Mouse (Mus musculus) brain, embryonic 14.5 days (tissue): ENCODE measurements around the gene Cdkn2d. TPM values are rescaled to one million over a fixed set of nuclear protein-coding genes. Genes with fewer than 3 reads are reported as not detected.

Source experiments
- DNase-seq: peaks from one replicate; pipeline ENCODE4 v3.0.0-alpha.2; 2011; ENCODE audit warnings: low read depth
- CTCF ChIP-seq: fragments of 200-500 bp; IDR thresholded peaks from 2 replicates; pipeline ENCODE4 v1.5.1; 2012; ENCODE audit warnings: inconsistent platforms, mild to moderate bottlenecking, moderate library complexity, borderline replicate concordance; ENCODE audit not compliant: insufficient read depth, insufficient read length; ENCODE audit errors: extremely low read depth
- POLR2A ChIP-seq: fragments of 200-500 bp; IDR thresholded peaks from 2 replicates; pipeline ENCODE4 v1.6.1; 2012; ENCODE audit warnings: mild to moderate bottlenecking, inconsistent platforms, borderline replicate concordance; ENCODE audit not compliant: poor library complexity, insufficient read depth, insufficient read length, severe bottlenecking; ENCODE audit errors: extremely low read depth
- polyA plus RNA-seq: library from polyadenylated mRNA; depleted of rRNA; stranded (reverse); fragments of >200 nt; gene quantifications from 2 replicates; pipeline ENCODE4 v1.2.3, GENCODE M21; 2012; rRNA removed

Cdkn2d gene
- 70.4 and 84.9 TPM in 2 replicates for polyA plus RNA-seq

DNA sequence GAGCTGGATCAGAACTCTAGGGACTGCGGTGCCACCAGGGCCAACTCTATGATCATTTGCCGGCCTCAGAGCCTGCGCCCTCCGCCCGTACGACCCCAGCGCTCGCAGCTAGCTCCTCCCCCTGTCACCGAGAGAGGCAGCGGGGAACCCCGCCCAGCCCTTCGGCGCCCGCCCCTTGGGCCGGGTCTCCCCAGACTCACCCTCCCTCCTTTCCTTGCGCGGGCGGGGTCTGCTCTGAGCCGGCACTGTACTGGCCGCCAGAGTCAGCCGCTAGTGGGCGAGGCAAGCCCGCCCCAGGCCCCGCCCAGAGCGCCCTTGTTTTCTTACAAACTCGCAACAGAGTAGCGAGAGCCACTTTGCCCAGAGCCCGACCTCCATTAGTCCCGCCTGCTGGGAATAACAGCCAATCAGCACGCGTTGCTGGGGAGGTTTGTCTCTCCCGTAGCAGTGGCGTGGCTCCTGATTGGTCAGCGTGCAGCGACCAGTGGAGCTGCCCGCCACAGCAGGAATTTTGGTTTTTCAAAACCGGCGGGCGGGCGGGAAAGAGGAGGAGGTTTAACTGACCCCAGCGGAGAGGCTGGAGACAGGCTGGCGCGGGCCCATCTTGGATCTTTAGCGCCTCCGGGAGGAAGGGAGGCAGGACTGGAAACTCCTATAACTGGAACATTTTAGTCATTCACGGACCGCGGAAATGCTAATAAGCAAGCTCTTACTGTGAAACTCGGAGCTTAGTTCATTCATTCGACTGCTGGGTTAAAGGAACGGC is at the start of gene Cdkn2d:
Cdkn2d (minus strand) TSS at position 386 of the 766 bp plus-strand sequence.
- TF ChIP-seq CTCF, result peak; percentile 30; the same call in 1 of the 2 replicates
- TF ChIP-seq POLR2A, result peak; percentile 71; the same call in 1 of the 2 replicates
- DNase-seq, result peak; percentile 100

DNA sequence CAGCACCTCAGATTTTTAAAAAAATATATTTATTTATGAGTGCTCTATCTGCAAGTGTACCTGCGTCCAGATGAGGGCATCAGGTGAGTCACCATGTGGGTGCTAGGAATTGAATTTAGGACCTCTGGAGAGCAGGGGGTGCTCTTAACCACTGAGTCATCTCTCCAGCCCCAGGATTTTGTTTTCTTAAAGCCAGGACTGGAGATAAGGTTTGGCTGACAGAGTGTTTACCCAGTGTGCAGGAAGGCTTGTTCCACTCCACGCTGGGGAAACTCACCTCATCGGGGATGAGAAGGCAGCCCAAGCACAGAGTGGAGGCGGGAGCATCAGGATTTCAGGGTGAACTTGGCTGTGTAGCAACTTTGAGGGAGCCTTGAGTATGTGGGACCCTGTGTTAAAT is 49.2 kb upstream of the Cdkn2d start:
- DNase-seq, result no peak
- TF ChIP-seq POLR2A (no peak), CTCF (no peak)

DNA sequence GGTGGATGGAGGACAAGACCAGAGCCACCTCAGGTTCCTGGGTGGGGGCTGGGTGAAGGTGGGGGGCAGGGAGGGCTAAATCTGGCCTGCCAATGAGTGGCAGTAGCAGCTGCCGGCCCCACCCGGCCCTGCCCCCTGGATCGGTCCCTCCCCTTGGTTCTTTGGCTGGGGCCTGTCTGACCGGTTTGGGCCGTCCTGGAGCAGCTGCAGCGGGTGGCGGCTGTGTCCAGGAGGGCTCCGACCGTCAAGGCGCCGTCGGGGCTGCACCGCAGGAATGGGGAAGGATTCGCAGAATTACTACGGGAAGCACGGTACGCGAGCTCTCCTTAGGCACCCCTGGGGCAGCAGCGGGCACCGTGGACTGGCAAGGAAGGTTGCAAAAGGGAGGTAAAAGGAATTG is 46.4 kb upstream of the Cdkn2d start:
- DNase-seq, result no peak
- no peak for TF ChIP-seq POLR2A
- no peak for TF ChIP-seq CTCF

DNA sequence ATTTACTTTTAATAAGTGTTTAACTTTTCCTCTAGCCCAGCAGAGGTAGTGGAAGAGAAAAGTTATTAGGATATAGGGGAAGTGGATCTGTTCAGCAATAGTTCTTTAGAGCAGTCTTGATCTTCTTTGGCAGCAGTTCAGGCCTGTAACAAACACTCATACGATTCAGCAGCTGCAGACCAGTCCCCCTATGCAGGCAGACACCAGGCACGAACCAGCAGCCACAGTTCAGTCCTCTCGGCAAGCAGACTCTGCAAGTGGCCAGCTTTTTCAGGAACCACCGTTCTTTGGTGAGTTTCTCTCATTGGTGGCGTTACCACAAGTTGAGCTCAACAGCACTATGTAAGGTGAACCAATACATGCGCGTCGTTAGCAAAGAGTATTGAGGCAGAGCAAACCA is 45.3 kb upstream of the Cdkn2d start:
- TF ChIP-seq CTCF (no peak), POLR2A (no peak)
- DNase-seq, result no peak

DNA sequence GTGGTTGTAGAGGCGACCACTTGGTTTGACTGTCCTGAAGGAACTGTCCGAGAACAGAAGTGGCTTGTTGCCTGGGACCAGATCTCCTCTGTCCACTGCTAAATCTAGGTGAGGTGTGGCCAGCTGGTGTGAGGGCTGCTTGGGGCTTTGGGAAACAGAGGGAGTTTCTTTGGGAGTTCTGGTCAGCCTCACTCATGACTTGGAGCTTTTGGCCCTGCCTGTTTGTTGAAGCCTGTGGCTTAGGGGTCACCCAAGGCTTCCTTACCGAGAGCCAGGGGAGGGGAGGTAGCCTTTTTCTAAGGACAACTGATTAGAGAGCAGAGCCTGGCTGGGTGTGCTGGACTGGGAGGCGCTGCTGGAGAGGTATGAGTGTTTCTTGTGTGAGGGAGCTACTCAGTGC is 44.2 kb upstream of the Cdkn2d start:
- no peak for DNase-seq
- TF ChIP-seq POLR2A, result no peak
- TF ChIP-seq CTCF, result no peak

DNA sequence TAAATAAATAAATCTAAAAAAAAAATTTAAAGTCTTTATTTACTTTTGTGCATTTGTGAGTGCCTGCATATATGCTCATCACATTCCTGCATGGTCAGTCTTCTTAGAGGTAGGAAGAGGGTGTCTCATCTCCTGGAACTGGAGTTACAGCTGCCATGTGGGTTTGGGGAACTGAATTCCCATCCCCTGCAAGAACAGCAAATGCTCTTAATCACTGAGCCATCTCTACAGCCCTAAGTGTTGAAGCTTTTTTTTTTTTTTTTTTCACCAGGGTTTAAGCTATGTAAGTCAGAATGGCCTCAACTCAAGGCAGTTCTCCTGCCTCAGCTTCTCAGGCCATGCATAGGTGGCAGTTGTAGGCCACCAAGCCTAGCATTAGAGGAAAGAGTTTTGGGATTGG is 43.5 kb upstream of the Cdkn2d start:
- no peak for DNase-seq
- no peak for TF ChIP-seq POLR2A
- TF ChIP-seq CTCF, result no peak

DNA sequence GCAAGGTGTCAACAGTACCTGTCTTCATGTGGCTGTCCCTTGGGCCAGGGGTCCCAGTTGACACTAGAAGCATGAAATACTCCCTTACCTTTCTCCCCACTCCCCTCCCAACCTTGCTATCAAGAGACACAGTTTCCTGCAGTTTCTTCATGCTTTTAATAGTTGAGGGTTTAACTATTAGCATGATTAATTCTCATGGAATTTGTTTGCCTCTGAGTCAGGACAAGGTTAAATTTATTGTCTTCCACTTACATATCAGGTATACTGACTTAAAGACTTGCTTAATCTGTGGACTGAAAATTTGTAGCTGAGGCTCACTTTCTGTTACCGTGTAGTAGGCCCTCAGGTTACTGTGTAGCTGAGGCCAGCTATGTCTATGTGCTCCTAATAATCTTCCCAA is 42.3 kb upstream of the Cdkn2d start:
- TF ChIP-seq POLR2A, result no peak
- no peak for TF ChIP-seq CTCF
- DNase-seq, result no peak

DNA sequence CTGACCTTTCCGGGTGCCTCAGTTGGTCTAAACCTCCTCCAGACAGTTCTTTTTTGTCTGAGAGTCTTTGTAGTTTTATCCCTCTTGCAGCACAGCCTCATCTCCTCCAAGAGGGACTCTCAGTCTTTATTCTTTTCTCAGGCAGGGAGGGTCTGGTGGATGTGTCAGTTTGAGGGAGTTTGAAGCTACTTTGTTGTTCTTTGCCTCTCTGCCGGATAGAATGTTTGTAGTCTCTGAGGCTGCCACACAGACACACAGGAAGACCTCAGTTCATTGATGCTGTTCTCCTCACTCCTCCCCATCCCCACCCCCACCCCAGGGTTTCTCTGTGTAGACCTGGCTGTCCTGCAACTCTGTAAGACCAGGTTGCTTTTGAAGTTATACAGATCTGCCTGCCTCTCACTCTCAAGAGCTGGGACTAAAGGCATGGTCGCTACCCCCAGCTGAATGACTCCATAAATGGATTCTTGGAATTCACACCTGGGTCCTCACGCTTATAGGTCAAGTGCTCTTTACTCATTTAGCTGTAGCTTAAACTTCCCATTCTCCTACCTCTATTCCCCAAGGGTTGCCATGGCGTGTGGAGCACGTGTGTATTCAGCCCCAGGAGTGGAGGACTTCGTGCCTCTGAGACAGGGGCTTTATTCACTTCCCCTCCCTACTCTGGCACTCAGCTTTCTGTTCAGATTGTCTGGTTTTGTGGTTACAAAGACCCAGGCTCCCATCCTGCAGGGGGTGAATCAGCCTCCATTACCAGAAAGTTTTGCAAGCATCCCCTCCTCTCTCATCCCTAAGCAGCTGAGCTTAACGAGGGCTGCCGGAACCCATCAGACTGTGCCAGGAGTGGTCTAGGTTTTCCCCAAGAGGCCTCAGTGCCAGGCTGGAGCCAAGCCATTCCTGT is 41.2 kb upstream of the Cdkn2d start:
- peak; percentile 50 for DNase-seq
- no peak for TF ChIP-seq POLR2A
- TF ChIP-seq CTCF, result no peak

DNA sequence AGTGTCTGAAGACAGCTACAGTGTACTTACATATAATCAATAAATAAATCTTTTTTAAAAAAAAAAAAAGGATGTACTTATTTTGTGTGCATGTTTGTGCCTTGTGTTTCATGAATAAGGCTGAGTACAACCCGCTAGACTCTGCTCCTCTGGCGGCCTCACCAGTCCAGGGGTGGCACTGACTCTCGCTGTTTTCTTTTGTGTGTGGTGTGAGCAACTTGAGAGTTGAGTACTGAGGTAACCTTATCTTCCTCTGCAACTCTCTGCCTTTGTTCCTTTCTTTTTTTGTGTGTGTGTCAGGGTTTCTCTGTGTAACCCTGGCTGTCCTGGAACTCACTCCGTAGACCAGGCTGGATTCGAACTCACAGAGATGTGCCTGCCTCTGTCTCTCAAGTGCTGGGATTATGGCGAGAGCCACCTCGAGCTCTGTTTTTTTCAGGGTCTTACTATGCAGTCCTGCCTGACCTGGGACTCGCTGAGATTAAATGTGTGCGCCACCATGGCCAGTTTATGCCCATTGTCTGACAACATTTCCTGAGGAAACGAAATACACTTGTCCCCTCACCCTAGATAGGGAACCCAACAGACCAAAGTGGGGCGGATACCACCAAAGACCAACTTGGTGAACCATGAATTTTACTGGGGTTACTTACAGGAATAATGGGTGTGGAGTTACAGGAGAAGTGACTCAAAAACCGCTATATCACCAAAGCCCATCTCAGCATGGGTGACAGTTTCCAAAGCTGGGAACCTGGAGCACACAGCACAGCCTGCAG is 40.3 kb upstream of the Cdkn2d start:
- TF ChIP-seq POLR2A (no peak), CTCF (no peak)
- DNase-seq, result no peak

DNA sequence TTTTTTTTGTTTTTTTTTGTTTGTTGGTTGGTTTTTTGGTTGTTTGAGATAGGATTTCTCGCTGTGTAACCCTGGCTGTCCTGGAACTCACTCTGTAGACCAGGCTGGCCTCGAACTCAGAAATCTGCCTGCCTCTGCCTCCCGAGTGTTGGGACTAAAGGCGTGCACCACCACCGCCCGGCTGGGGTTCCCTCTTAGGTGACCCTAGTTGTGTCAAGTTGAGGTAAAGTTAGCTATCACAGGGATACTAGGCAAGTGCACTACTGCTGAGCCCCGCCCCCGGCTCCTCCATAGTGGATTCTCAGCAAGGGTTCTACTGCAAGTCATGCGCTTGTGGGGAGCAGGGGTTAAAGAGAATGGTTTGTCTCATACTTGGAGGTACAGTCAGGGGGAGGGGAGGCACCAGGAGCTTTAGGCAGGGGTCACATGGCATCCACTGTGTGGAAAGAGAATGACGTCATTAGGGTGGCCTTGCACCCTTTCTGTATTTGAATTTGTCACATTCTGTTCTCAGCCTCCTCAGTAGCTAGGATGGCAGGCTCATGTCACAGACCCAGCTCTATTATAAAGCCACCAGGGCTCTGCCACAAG is 38.6 kb upstream of the Cdkn2d start:
- TF ChIP-seq CTCF, result no peak
- TF ChIP-seq POLR2A, result no peak
- no peak for DNase-seq
